Mouse (Mus musculus) testis, postnatal 10 days (tissue): ENCODE data around the gene Hc.

ENCODE experiments used
- DNase-seq: peaks from one replicate; pipeline ENCODE4 v3.0.0; 2021; ENCODE audit warnings: low spot score

Hc gene

DNA sequence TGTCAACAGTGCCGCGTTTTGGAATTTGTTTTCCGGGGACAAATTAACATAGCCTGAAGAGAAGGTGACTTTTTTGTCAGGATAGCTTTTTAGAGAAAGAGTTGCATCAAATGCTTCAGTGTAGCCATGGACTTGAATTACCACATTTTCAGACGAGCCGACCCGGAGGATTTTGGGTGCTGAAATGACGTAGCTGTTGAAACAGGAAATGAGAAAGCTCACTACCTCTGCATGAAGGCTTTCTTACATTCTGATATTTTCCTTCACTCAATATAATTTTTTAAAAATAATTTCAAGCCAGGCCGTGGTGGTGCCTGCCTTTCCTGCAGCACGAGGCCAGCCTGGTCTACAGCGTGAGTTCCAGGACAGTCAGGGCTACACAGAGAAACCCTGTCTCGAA lies 4.0 kb downstream of the Hc start:
- DNase-seq = no peak

DNA sequence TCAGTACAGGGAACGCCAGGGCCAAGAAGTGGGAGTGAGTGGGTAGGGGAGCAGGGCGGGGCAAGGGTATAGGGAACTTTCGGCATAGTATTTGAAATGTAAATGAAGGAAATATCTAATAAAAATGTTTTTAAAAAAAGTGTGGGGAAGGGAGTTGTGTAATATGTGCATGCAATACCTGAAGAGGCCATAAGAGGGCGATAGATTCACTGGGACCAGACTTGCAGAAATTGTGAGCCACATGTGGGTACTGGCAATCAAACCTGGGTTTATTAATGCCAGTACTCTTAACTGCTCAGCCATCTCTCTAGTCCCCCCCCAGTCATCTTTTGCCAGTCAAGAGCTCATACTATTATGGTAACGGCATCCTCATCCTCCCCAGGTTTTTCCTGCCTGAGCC lies 12.4 kb downstream of the Hc start:
- peak; percentile 51 for DNase-seq

DNA sequence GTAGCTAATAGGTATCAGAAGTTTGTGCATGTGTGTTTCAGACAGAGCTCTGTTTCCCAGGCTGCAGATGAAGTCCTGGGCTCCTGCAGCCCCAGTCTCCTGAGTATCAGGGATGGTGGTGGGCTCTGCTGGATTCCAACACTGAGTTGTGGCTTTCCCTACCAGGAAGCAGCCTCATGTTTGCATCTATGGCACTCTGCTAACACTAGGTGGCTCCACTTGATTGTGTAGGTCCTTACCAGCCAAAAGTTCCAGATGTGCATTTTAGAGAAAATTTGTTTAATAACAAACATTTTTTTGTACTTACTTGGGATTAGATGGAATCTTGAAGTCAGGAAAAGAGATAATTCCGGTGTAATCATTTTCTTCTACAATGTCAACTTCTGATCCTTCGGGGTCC lies 16.3 kb downstream of the Hc start:
- DNase-seq = no peak

DNA sequence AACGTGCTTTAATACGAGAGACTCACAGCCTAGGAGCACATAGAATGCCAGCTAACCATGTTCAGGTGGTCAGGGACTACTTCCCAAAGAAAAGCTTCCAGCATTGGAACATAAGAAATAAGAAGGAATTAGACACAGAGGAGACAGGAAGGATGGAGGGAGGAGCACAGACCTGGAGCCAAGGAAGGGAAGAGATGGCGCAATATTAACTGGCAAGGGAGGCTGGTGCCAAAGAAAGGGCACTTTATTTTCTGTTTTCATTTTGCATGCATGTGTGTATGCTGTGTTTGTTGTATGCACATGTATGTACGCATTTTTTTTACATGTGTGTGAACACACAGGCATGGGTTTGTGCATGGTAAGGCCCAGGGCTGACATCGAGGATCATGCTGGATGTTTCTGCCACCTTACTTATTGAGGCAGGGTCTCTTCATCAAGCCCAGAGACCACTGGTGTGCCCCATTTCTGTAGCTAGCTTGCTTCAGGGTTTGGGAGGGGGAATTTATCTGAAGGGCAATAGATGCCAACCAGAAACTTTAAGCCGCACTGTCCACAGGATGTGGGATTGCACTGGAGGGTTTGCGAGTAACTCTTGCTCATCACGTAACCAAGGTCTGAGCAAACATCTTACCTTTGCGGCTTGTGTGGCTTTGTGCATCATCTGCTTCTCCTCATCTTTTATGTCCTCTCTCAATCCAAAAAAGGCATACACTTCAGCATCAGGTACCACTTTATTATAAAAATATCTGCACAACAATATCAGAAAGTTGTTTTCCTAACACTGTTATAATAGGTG lies 22.5 kb downstream of the Hc start:
- no peak for DNase-seq

DNA sequence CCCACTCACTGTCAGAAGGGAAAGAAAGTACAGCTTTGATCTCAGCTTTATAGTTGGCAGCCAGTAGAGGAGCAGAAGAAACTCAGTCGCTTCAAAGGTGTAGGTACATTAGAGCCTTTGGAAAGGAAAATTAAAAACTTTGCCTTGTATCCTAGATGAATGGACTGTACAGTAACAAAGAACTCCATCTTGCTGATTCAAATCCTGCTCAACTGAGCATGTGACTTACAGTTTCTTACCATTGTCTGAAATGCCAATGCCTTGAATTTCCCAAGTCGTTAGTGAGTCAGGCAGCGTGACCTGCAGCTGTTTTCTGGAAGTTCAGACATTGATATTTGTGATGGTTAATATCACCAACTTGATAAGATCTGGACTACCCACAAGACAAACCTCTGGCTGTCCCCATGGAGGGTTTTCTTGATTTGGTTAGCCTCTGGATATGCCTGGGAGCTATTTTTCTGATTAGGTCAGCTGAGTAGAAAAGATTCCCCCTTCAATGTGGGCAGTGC lies 36.5 kb downstream of the Hc start:
- DNase-seq = no peak

DNA sequence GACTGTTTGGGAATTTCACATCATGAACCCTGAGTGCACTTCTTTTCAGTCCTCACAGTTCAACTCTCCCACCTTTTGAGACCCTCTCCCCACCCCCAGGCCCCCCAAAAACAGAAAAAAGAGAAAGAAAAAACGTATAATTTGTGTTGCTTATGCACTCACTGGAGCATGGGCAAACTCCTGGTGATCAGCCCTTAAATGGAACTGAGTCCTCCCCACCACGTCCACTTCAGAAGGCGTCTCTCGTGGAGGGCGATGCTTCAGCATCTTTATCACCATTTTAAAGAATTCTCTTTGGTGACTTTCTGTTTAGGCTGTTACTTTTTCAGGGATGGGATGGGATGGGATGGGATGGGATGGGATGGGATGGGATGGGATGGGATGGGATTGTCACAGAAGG lies 39.4 kb downstream of the Hc start:
- no peak for DNase-seq

DNA sequence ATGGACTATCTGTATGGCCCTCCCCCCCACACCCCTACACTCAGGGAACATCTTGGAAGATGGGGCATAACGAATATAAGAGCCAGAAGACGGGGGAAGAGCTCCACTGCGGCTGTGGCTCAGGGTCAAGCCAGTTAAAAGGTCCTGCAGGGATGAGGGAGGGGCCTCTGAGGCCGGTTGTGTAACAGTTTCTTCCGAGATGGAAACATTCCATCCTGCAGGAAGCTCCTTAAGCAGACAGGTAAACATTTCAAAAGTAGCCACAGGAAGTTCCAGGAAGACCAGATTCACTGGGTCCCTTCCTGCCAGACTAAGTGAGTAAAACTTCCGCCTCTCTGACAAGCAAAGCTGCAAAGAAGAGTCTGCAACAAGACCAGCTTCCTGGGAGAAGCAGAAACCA lies 45.4 kb downstream of the Hc start:
- no peak for DNase-seq

DNA sequence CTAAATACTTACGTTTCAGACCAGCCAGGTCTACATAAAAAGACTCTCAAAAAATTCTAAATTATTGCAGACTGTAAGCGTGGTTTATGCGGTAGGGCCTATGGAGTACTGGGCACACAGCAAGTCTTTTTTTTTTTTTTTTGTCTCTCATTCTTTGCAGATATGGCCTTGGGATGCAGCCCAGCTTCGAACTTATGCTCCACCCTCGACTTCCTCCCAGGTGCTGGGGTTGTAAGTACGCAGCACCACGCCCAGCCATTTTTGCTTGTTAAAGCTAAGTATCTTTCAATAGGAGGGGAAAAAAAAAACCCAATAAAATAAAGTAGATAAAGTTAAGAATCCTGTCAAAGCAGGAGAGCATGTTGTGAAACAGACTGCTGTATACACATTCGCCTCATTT lies 49.6 kb downstream of the Hc start:
- DNase-seq = no peak

DNA sequence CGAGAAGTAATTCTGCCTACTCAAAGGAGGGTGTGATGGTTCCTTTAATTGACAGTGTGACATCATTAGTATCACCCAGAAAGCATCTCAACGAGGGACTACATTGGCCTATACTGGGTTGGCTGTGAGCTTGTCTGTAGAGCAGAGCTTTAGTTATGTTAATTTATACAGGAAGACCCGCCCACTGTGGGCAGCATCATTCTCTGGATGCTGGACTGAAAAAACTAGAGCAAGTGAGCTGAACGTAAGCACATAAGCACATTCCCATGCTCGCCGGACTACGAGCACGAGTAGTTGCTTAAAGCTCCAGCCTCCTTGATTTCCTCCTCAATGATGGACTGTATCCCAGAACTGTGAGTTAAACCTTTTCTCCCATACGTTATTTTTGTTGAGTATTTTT lies 62.3 kb downstream of the Hc start:
- DNase-seq = no peak

DNA sequence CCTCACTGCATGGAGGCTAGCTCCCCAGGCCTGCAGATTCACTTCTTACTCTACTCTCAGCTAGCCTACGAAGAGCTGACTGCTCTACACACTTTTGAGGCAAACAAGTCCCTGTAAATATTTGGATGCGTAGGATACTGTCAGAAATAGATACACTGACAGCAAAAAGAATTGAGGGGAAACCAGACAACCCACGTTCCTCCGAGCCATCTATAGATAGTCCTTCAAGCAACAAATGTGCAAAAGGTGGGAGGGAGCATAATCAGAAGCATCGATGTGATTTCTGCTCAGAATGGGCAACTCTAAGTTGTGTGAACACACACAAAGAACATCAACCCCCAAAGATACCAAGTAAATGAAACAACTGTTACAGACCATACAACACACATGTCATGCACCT lies 64.7 kb downstream of the Hc start:
- no peak for DNase-seq

DNA sequence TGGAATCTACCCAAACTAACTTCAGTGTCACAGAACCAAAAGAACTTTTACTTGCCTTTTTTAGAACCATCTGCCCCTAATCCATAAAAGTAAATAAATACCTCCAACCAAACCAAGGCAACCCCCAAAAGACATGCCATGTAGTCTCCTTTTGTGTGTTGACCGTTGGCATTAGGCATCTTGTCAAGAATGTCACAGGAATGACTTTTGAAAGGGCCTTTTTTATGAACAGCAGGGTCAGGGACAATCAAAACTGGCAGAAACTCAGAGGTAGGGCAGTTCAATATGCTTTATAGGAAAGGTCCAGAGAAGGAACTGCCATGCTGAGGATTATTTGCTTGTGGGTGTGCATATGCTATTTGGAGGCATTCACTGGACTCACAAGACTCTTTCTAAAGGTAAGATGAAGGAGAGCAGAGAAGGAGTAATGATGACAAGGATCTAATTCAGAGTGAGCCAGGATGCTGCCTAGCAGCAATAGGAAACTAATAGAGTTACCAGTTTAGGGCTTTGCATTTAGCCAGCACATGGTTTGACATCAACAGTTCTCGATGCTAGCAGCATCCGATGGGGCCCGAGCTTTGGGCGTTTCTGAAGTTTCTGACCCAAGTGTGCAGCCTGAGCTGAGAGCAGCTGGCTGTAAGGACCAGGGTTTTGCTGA lies 67.4 kb downstream of the Hc start:
- DNase-seq = no peak

DNA sequence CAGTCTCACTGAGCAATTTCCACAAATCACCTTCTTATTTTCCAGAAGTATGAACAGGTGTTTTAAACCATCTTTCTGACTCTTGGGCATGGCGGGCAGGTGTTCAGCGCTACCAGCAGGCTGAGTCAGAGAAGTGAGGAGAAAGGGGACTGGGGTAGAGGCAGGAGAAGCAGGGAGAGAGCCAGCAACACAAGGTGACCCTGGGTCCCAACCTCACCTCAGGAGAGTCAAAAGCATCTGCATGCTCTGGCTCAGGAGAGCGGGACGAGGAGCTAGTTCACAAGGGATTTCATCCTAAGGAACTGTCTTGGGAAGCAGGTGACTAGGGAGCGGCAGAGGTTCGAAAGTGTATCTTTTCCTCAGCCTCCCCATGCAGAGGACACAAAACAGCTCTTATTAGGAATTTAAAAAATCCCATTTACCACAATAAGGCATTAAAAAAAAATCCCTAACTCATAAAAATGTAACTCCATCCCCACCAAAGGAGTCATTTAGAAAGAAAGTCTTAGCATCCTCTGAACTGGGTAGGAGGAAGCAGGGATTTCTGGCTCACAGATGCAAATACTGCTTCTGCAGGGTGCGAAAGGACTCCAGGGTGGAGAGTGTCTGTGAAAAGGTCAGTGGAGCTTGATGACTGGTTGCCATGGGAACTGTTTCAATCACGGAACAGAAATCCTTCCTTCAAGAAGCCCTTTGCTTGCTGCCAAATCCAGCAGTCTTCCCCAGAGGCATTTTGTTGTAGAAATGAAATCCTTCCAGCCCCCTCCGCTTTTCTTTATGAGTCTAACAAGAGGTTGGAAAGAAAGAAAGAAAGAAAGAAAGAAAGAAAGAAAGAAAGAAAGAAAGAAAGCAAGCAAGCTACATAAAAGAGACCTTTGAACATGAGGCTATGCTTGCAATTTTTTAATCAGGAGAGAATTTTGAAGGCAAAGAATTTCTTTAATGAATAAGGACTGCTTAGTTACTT lies 68.2 kb downstream of the Hc start:
- DNase-seq = no peak

DNA sequence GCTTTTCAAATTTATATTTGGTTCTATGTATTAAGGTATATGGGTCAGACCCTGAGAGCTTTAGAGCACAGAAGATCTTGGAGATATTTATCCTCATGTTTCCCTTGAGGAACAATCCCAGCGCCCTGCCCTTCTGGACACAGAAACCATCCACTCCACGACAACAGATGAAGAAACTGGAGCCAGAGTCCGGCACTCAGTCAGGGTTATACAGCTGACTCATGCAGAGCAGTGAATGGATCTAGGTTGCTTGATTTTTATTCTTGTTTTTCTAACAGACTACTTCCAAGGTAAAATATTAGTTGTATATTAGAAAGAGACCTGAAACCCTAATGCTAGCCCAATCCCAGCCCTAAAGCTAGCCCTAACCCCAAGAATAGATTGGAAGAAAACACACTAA lies 69.3 kb downstream of the Hc start:
- no peak for DNase-seq

DNA sequence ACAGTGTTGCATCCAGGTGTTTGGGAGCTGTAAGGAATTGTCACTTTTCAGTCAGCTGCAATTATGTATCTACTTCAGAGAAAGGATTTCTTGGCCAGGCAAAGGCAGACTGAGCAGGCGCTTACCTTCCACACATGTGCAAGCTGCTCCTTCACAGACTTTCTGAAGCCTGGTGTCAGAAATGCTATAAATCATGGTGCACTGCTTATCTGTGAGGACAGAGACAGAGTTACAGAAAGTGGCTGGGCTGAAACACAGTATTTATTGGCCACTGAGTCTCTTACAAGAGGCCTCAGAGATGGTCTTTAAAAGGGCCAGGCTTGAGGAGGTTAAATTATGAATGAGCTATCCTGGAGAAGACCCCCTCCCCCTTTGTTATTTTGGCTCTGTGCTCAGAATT lies 71.5 kb downstream of the Hc start:
- DNase-seq = no peak

DNA sequence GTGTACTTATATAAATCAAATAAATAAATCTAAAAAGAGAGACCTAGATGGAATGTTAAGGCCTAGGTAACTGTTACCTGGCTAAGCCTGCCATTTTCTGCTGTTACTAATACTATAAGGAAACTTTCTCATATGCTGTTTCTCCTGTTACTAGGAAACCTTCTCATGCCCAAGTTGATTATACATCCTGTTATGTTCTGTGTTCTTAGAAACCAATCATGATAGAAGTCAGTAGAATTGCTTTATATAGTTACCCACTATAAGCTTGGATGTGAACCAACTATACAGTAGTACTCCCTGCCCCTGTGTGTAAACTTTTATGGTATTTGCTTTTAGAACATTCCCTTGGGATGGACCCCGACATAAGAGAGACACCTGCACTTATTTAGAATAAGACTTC lies 73.6 kb downstream of the Hc start:
- DNase-seq = no peak

DNA sequence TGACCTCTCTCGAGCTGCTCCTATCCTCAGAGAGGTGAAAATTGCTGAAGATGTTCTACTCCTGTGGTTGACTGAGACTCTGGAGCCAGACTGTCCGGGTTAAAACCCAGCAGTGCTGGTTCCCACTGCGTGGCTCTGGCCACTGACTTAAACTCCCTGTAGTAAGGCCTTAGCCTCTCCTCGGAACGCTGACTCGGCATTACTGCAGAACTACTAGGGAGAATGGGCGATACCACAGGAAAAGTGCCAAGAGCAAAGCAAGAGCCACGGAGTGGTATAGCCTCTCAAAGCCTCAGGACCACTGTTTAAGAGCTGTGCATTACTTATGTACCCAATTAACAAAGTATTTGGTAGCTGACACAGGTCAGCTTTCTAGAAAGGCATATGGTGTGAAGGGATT lies 76.4 kb downstream of the Hc start:
- DNase-seq = no peak

DNA sequence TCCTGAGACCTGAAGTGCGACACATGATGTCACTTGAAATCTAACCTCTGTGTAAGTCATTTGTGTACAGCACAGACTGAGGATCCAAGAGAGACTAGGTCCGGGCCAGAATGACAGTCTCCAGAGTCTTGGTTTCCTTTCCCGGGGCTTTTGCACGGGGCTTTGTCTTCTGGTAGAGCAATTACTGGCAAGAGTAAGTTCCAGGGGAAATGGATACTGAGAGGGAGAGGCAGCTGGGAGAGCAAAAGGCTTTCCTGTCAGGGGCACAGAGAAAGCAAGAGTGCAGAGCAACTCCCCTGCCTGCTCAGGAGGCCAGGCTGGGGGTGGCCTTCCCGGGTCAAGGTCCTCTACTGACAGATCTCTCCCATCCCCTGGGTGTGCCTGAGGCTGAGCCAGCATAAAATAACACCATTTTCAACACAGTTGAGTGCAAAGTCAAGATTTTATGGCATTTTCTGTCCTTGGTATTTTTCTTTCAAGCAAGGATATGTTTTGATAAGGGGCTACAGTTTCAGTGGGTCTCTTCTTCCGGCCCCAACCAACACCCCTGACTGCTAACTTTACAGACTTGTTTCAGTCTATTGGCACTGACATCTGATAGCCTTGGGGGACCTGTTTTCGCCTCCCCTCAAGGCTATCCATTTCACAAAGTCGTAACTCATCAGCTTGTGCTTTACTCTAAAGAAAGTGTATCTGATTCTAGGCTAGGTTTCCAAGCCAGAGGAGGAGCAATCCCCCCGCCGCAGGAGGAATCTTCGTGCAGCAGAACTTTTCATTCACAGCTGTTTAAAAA lies 78.1 kb downstream of the Hc start:
- DNase-seq = peak; percentile 59

DNA sequence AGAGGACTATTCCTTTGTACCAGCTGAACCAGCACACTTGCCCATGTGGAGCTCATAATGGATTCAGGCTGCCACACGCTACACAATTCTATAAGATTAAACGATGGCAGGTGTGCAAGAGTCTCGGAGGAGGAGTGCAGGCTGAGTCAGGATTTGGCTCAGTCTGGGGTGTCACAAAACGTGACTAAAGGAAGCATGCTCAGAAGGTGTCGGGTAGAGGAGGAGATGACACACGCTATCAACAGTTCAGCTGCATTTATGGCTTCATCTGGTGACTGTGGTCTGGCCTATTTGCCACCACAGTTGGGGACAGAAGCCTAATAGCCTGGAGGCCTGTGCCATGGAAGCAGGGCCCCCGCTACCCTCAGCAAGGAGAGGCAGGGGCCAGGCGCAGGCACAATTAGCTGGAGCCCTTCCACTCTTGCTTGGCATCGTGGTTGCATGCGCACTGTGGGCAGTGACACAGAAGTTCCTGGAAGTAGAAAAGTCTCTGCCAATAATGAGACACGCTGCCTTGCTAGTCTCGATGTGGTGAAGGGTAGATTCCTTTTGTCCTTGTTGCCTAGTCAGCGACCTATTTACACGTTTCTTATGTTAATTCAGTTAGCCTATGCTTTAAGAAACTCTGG lies 79.0 kb downstream of the Hc start:
- no peak for DNase-seq

DNA sequence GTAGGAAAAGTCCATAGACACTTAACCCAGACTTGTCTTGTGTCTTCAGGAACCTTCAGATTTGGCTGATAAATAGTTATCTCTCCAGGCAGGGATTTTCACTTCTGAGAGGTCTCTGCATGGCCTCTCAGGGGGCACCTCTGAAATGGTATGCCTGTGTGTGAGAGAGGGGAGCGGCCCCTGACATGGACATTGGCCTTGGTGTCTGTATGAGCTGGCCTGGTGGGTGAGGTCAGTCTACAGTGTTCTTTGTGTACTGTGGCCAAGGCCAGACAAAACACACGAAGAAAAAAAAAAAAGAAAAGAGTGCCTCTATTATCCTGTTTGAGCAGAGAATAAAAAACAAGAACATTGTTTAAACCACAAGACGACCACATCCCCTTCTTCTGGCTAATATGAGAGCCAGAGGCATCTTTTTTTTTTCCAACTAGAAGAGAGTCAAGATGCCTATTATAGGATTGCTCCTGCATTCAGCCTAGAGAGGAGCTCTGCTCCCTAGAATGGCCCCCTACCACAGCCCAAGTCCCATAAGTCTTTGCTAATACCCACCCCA lies 81.7 kb downstream of the Hc start:
- no peak for DNase-seq

DNA sequence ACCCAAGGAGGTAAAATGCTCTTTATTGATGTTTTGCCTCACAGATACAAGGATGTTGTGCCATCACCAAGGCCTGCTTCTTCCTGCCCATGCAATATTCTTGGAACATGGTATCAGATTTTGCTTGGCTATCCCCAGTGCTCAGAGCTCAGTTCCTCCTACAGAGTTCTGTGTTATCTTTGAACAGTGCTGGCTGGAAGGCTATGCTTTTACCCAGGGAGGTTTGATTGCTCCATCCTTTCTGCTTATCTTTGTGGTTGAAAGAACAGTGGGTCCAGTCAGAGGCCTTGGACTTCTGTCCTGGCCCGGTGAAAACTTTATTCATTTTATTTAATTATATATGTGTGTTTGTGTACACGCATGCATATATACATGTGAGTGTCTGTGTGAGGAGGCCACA lies 83.0 kb downstream of the Hc start:
- DNase-seq = no peak
